Mouse (Mus musculus) right cerebral cortex, adult 2 months (tissue): ENCODE measurements around the gene Rnf183.
"Not testable (repeated sequence)": the region's sequence is repeated elsewhere in the genome, so short reads cannot be mapped to it uniquely, and the experiment has no call there.

ENCODE experiments used
- DNase-seq, 2 experiments: peaks; one replicate each; pipeline ENCODE4 v3.0.0; 2021 to 2022; ENCODE audit warnings: low spot score in 2 of 2

Rnf183 gene

GRCm38 (mm10) chr4:62435081-62435480 lies at the start of gene Rnf183:
Gene Rnf183, minus strand, starts transcription at chr4:62435252.
- DNase-seq: no peak

- no peak for DNase-seq
Measured at GRCm38 (mm10) chr4:62480709-62481605, 45.9 kb upstream of the Rnf183 start.

- DNase-seq: no peak
Measured at GRCm38 (mm10) chr4:62479937-62480708, 45.1 kb upstream of the Rnf183 start, which contains the start of gene Bspry. Gene Bspry, plus strand, starts transcription at chr4:62480053.

GRCm38 (mm10) chr4:62479593-62479936 lies 44.5 kb upstream of the Rnf183 start:
- DNase-seq: not testable (repeated sequence)

GRCm38 (mm10) chr4:62477542-62478244 lies 42.6 kb upstream of the Rnf183 start:
- DNase-seq: no peak

GRCm38 (mm10) chr4:62475793-62476192 lies 40.7 kb upstream of the Rnf183 start:
- no peak for DNase-seq

- DNase-seq: no peak
Measured at GRCm38 (mm10) chr4:62475131-62475530, 40.1 kb upstream of the Rnf183 start.

GRCm38 (mm10) chr4:62472071-62472470 lies 37.0 kb upstream of the Rnf183 start:
- DNase-seq: peak; percentile 22 to 27

- peak; percentile 81 to 84 for DNase-seq
Measured at GRCm38 (mm10) chr4:62470598-62471051, 35.6 kb upstream of the Rnf183 start, which contains the start of gene Wdr31. Gene Wdr31, minus strand, starts transcription at chr4:62470896.

- DNase-seq: no peak
Measured at GRCm38 (mm10) chr4:62468158-62468557, 33.1 kb upstream of the Rnf183 start.

- DNase-seq: no peak
Measured at GRCm38 (mm10) chr4:62463124-62463523, 28.1 kb upstream of the Rnf183 start.

GRCm38 (mm10) chr4:62460348-62460747 lies 25.3 kb upstream of the Rnf183 start:
- DNase-seq: no peak

GRCm38 (mm10) chr4:62459081-62459480 lies 24.0 kb upstream of the Rnf183 start:
- DNase-seq: peak; percentile 57 to 65

GRCm38 (mm10) chr4:62454995-62455394 lies 19.9 kb upstream of the Rnf183 start:
- DNase-seq: peak; percentile 44 to 50

GRCm38 (mm10) chr4:62440986-62441385 lies 5.9 kb upstream of the Rnf183 start:
- DNase-seq: no peak

GRCm38 (mm10) chr4:62440544-62440943 lies 5.5 kb upstream of the Rnf183 start:
- no peak for DNase-seq

GRCm38 (mm10) chr4:62439793-62440192 lies 4.7 kb upstream of the Rnf183 start:
- DNase-seq: no peak

- DNase-seq: no peak
Measured at GRCm38 (mm10) chr4:62437871-62438270, 2.8 kb upstream of the Rnf183 start.

GRCm38 (mm10) chr4:62437256-62437778 lies 2.3 kb upstream of the Rnf183 start:
- no peak for DNase-seq

GRCm38 (mm10) chr4:62433939-62434870 lies 847 bp downstream of the Rnf183 start:
- DNase-seq: no peak
